8 mouse cellular contexts compared by ENCODE assay signal in genomic region chr3:130803591-130804326, GRCm38 (mm10).
DNase-seq lines count a peak whose midpoint lies in the region; ATAC-seq and TF ChIP-seq lines count a peak whose summit lies in the region.
"Had no signal": no experiment of that assay in that cellular context is flagged by ENCODE, and none has a peak within 500 bp of the region (broad histone marks: within the 10 kb centered on the region; RNA-seq: fewer than 3 reads in every experiment).

No protein-coding gene starts in this region.

- peak overlapping the region; percentile 23; the same call in 1 of the 2 replicates for H3K4me2 ChIP-seq in lung, embryonic 14.5 days
- H3K4me2 ChIP-seq: liver, embryonic 15.5 days had no signal

- peak overlapping the region; percentile 30; the same call in 1 of the 2 replicates for H3K27ac ChIP-seq in lung, embryonic 14.5 days (ENCODE audit: low read depth)
- H3K27ac ChIP-seq: liver, embryonic 15.5 days had no signal

- no peak for TF ChIP-seq CTCF in lung, embryonic 14.5 days (IDR thresholded peaks at IDR 0.05; ENCODE audit: low read depth)
- TF ChIP-seq CTCF in brain, embryonic 14.5 days (IDR thresholded peaks at IDR 0.05; ENCODE audit: borderline replicate concordance, extremely low read depth, insufficient read depth, insufficient read length): no peak

- H3K4me3 ChIP-seq in lung, embryonic 14.5 days (ENCODE audit: low read depth, low read length): no peak overlapping the region
- H3K4me3 ChIP-seq: liver, embryonic 15.5 days had no signal

- ATAC-seq in lung, embryonic 14.5 days (ENCODE audit: insufficient read depth): peak; percentile 60

- no peaks in the 10 kb centered on the region for H3K36me3 ChIP-seq in lung, embryonic 14.5 days (ENCODE audit: insufficient read depth)
- H3K36me3 ChIP-seq: liver, embryonic 15.5 days had no signal

- WGBS in lung, embryonic 14.5 days: 24% methylated on average over 12 of the region's 12 CpGs
- 16% methylated on average over 12 of the region's 12 CpGs for WGBS in large intestine, adult 2 months

- no peak for TF ChIP-seq POLR2A in brain, embryonic 14.5 days (IDR thresholded peaks at IDR 0.05; ENCODE audit: borderline replicate concordance, extremely low read depth, insufficient read depth, insufficient read length, poor library complexity, severe bottlenecking)

- H3K27me3 ChIP-seq in lung, embryonic 14.5 days (ENCODE audit: insufficient read depth, low read length): no peaks in the 10 kb centered on the region

- no peaks in the 10 kb centered on the region for H3K9me3 ChIP-seq in lung, embryonic 14.5 days (ENCODE audit: low read depth, low read length)
- H3K9me3 ChIP-seq: liver, embryonic 15.5 days had no signal

- peaks cover 12% of the 10 kb centered on the region for H3K4me1 ChIP-seq in lung, embryonic 14.5 days (ENCODE audit: insufficient read depth)
- H3K4me1 ChIP-seq: liver, embryonic 15.5 days had no signal

- DNase-seq in lung, embryonic 14.5 days: peak; percentile 55
- no peak for DNase-seq in lung, adult 18-20 months
- DNase-seq in brain, embryonic 14.5 days (ENCODE audit: low read depth): peak; percentile 61
- DNase-seq in large intestine, adult 2 months (ENCODE audit: low read depth, low spot score): peak; percentile 27
- peak; percentile 35 for DNase-seq in skeletal muscle tissue, adult 2 months (ENCODE audit: low read depth, low spot score)
- no peak for DNase-seq in urinary bladder, postnatal 14 days (ENCODE audit: low spot score)
- no peak for DNase-seq in cerebellum, adult 11 months

- no peak overlapping the region for H3K9ac ChIP-seq in lung, embryonic 14.5 days
- H3K9ac ChIP-seq: liver, embryonic 15.5 days had no signal

Comparison
In these comparisons a context has a peak if more than half of its experiments do, and no peak if none do; other contexts are left out.
1. DNase-seq: peak in lung, embryonic 14.5 days (single experiment), brain, embryonic 14.5 days (single experiment), large intestine, adult 2 months (single experiment) and skeletal muscle tissue, adult 2 months (single experiment); none in lung, adult 18-20 months (0 of 2), urinary bladder, postnatal 14 days (single experiment) and cerebellum, adult 11 months (single experiment).